Mouse (Mus musculus) embryonic fibroblast, embryonic 13.5 days (primary cell): ENCODE measurements at regions not wholly inside any gene's neighbourhood (a gene's known extent, or its start where the extent isn't known, plus 50 kb on each side); places are given as distances from the start of the nearest gene placed in this dataset.

Experiments used
- H3K27ac ChIP-seq: 2 replicates; pipeline ENCODE4 v1.5.1; 2012; ENCODE audit warnings: low read length, control low read depth, inconsistent platforms; ENCODE audit not compliant: insufficient read depth
- H3K4me1 ChIP-seq: 2 replicates; pipeline ENCODE4 v1.6.1; 2011; ENCODE audit warnings: low read length; ENCODE audit not compliant: control insufficient read depth, insufficient read depth
- H3K4me3 ChIP-seq: 2 replicates; pipeline ENCODE4 v1.5.1; 2011; ENCODE audit warnings: mild to moderate bottlenecking, control low read depth, low read length; ENCODE audit not compliant: insufficient read depth
- CTCF ChIP-seq: IDR thresholded peaks from 2 replicates; pipeline ENCODE4 v1.5.1; 2011; ENCODE audit warnings: mild to moderate bottlenecking, control low read depth, low read length, moderate library complexity, borderline replicate concordance; ENCODE audit not compliant: insufficient read depth
- POLR2A ChIP-seq: IDR thresholded peaks from 2 replicates; pipeline ENCODE4 v1.6.1; 2011; ENCODE audit warnings: low read depth, mild to moderate bottlenecking, control low read depth, low read length, moderate library complexity

GRCm38 (mm10) chr3:61602891-61603290, 237.1 kb upstream of the B430305J03Rik start:
- TF ChIP-seq CTCF: no peak
- TF ChIP-seq POLR2A: no peak
- no peaks in the 10 kb centered on the region for H3K4me1 ChIP-seq
- H3K4me3 ChIP-seq: no peak overlapping the region
- no peak overlapping the region for H3K27ac ChIP-seq

- no peak for TF ChIP-seq CTCF
- no peak for TF ChIP-seq POLR2A
- H3K4me3 ChIP-seq: no peak overlapping the region
- no peaks in the 10 kb centered on the region for H3K4me1 ChIP-seq
- no peak overlapping the region for H3K27ac ChIP-seq
These were observed 229.8 kb upstream of the B430305J03Rik start for GRCm38 (mm10) chr3:61595574-61595973.

GRCm38 (mm10) chr3:61592342-61592741, 226.6 kb upstream of the B430305J03Rik start:
- no peak overlapping the region for H3K4me3 ChIP-seq
- TF ChIP-seq CTCF (no peak), POLR2A (no peak)
- H3K4me1 ChIP-seq: no peaks in the 10 kb centered on the region
- no peak overlapping the region for H3K27ac ChIP-seq

- Histone ChIP-seq H3K4me3 (no peak overlapping the region), H3K27ac (no peak overlapping the region), H3K4me1 (no peaks in the 10 kb centered on the region)
- TF ChIP-seq POLR2A: no peak
- no peak for TF ChIP-seq CTCF
These were observed 217.9 kb upstream of the B430305J03Rik start for GRCm38 (mm10) chr3:61583669-61584068.

GRCm38 (mm10) chr3:61582927-61583326, 217.2 kb upstream of the B430305J03Rik start:
- Histone ChIP-seq H3K4me1 (no peaks in the 10 kb centered on the region), H3K27ac (no peak overlapping the region), H3K4me3 (no peak overlapping the region)
- no peak for TF ChIP-seq CTCF

- Histone ChIP-seq H3K4me3 (no peak overlapping the region), H3K27ac (no peak overlapping the region), H3K4me1 (no peaks in the 10 kb centered on the region)
- TF ChIP-seq POLR2A (no peak), CTCF (no peak)
These were observed 214.5 kb upstream of the B430305J03Rik start for GRCm38 (mm10) chr3:61580252-61580651.

- TF ChIP-seq CTCF (no peak), POLR2A (no peak)
- no peak overlapping the region for H3K4me3 ChIP-seq
- no peaks in the 10 kb centered on the region for H3K4me1 ChIP-seq
- no peak overlapping the region for H3K27ac ChIP-seq
These were observed 171.4 kb upstream of the B430305J03Rik start for GRCm38 (mm10) chr3:61537113-61537512.

GRCm38 (mm10) chr3:61535751-61536150, 170.0 kb upstream of the B430305J03Rik start:
- Histone ChIP-seq H3K4me3 (no peak overlapping the region), H3K4me1 (no peaks in the 10 kb centered on the region), H3K27ac (no peak overlapping the region)
- TF ChIP-seq CTCF: no peak
- TF ChIP-seq POLR2A: no peak

- no peak overlapping the region for H3K4me3 ChIP-seq
- TF ChIP-seq POLR2A (no peak), CTCF (no peak)
- H3K27ac ChIP-seq: no peak overlapping the region
- H3K4me1 ChIP-seq: no peaks in the 10 kb centered on the region
These were observed 137.4 kb upstream of the B430305J03Rik start for GRCm38 (mm10) chr3:61503178-61503577.

- H3K27ac ChIP-seq: no peak overlapping the region
- no peak for TF ChIP-seq POLR2A
- TF ChIP-seq CTCF: no peak
- no peak overlapping the region for H3K4me3 ChIP-seq
- H3K4me1 ChIP-seq: no peaks in the 10 kb centered on the region
These were observed 129.1 kb upstream of the B430305J03Rik start for GRCm38 (mm10) chr3:61494835-61495234.

GRCm38 (mm10) chr3:61486808-61487389, 121.1 kb upstream of the B430305J03Rik start:
- no peak overlapping the region for H3K4me3 ChIP-seq
- no peaks in the 10 kb centered on the region for H3K4me1 ChIP-seq
- TF ChIP-seq POLR2A (no peak), CTCF (no peak)
- no peak overlapping the region for H3K27ac ChIP-seq
